Mouse (Mus musculus) subcutaneous adipose tissue, adult 2 months (tissue): Measurements from ENCODE around the gene Tmem216. TPM values are rescaled to one million over a fixed set of nuclear protein-coding genes. Genes with fewer than 3 reads are reported as not detected.

ENCODE experiments used
- polyA plus RNA-seq: library from polyadenylated mRNA; depleted of rRNA; stranded (reverse); fragments of >200 nt; gene quantifications from 2 replicates; pipeline ENCODE4 v1.2.3, GENCODE M21; 2012; ENCODE audit warnings: low replicate concordance; rRNA removed

The Tmem216 gene
- polyA plus RNA-seq: 35.7 and 58.1 TPM in 2 replicates

GRCm38 (mm10) chr19:10555624-10556510 lies at the start of gene Tmem216:
Tmem216 (minus strand) TSS chr19:10556238.

DNA sequence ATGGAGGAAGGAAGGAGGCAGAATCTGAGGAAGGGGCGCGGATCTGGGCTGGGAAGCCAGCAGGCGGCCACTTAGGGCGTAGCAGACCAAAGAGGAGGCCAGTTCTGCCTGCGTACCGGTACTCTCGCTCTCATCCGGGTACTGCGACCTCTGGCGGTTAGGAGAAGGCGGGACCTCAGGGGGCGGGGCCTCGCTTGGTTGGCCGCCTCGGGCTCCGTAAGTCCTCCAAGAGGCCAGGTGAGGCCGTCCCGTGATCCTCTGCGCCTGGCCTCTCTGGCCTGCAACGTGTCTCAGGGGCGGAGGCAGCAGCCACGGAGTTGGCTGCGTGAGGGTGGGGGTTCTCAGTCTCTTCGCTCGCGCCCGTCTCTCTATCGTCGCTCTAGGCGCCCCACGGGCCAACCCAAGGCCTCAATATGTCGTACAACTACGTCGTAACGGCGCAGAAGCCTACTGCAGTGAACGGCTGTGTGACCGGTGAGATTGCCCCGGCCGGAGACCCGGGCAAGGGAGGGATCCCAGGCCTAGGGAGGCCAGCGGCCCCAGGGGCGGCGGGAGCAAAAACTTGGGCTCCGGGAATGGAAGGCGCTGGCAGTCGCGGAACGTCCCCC lies 49.4 kb upstream of the Tmem216 start, which contains the start of the genes Ddb1 and Tkfc:
Ddb1 (plus strand) TSS at position 35 of the 608 bp plus-strand sequence.
Tkfc (minus strand) TSS at position 362 of the 608 bp plus-strand sequence.

GRCm38 (mm10) chr19:10576690-10577561 lies 20.9 kb upstream of the Tmem216 start, which contains the start of the genes Cyb561a3 and Tmem138:
Cyb561a3 (plus strand) TSS chr19:10577172.
Tmem138 (minus strand) TSS chr19:10577362.

GRCm38 (mm10) chr19:10525910-10526309 lies 30.1 kb downstream of the Tmem216 start, which contains the start of gene Sdhaf2:
Sdhaf2 (minus strand) TSS chr19:10526142.

GRCm38 (mm10) chr19:10525106-10525901 lies 30.7 kb downstream of the Tmem216 start, which contains the start of gene Cpsf7:
Cpsf7 (plus strand) TSS chr19:10525266.

Other genes with a start within 250 kb of the Tmem216 start
- gene Syt7, start 167.1 kb downstream of the Tmem216 start, polyA plus RNA-seq: 5.1 and 7.2 TPM in 2 replicates
- 0.53 and 5.3 TPM in 2 replicates for gene Lrrc10b, start 98.8 kb downstream of the Tmem216 start, polyA plus RNA-seq
- gene Ppp1r32, start 73.3 kb downstream of the Tmem216 start, polyA plus RNA-seq: 0.40 and 0.42 TPM in 2 replicates
- 32.8 and 58.4 TPM in 2 replicates for gene Cpsf7, start 31.0 kb downstream of the Tmem216 start, polyA plus RNA-seq
- 40.4 and 50.3 TPM in 2 replicates for gene Sdhaf2, start 30.1 kb downstream of the Tmem216 start, polyA plus RNA-seq
- 39.5 and 43.1 TPM in 2 replicates for gene Cyb561a3, start 20.9 kb upstream of the Tmem216 start, polyA plus RNA-seq
- gene Tmem138, start 21.1 kb upstream of the Tmem216 start, polyA plus RNA-seq: 10.9 and 16.8 TPM in 2 replicates
- 162 and 243 TPM in 2 replicates for gene Ddb1, start 49.1 kb upstream of the Tmem216 start, polyA plus RNA-seq
- gene Tkfc, start 49.4 kb upstream of the Tmem216 start, polyA plus RNA-seq: 18.6 and 21.7 TPM in 2 replicates
- 0.14 and 0.50 TPM in 2 replicates for gene Vwce, start 78.0 kb upstream of the Tmem216 start, polyA plus RNA-seq
- gene Pga5, start 121.8 kb upstream of the Tmem216 start, polyA plus RNA-seq: 0.64 TPM in 1 of 2 replicates, not detected in the other
- 26.3 and 34.3 TPM in 2 replicates for gene Vps37c, start 132.5 kb upstream of the Tmem216 start, polyA plus RNA-seq
- 0.68 and 0.80 TPM in 2 replicates for gene Cd5, start 182.8 kb upstream of the Tmem216 start, polyA plus RNA-seq